Comparison of ENCODE assay signal across 8 mouse cellular contexts in genomic region chr19:31082226-31082625, GRCm38 (mm10). TPM values are rescaled to one million over a fixed set of nuclear protein-coding genes. Genes with fewer than 3 reads are reported as not detected.
DNase-seq lines count a peak whose midpoint lies in the region; ATAC-seq lines count a peak whose summit lies in the region.

No protein-coding gene starts in this region.

- peak overlapping the region; percentile 62 for H3K9ac ChIP-seq in lung, embryonic 16.5 days (ENCODE audit: low read length)
- no peak overlapping the region for H3K9ac ChIP-seq in limb, embryonic 15.5 days
- no peak overlapping the region for H3K9ac ChIP-seq in stomach, embryonic 14.5 days (replicated peaks; ENCODE audit: low read depth, low read length)

- ATAC-seq in lung, embryonic 16.5 days (ENCODE audit: low read depth), result no peak
- no peak for ATAC-seq in limb, embryonic 15.5 days (ENCODE audit: insufficient number of reproducible peaks, low FRiP score, low TSS enrichment, low read depth)
- ATAC-seq in stomach, embryonic 14.5 days (ENCODE audit: insufficient number of reproducible peaks, insufficient read depth, low FRiP score, low read depth), result no peak

- WGBS in lung, embryonic 16.5 days, result 18% methylated on average over 7 of the region's 7 CpGs
- WGBS in forebrain, embryonic 10.5 days, result 21% methylated on average over 7 of the region's 7 CpGs
- WGBS in limb, embryonic 15.5 days, result 19% methylated on average over 7 of the region's 7 CpGs
- 17% methylated on average over 7 of the region's 7 CpGs for WGBS in stomach, embryonic 14.5 days

- DNase-seq in lung, postnatal 4 days, result no peak
- no peak for DNase-seq in forebrain, embryonic 10.5 days (ENCODE audit: extremely low spot score, low spot score)
- no peak for DNase-seq in ovary, postnatal 10 days (ENCODE audit: low spot score)
- DNase-seq in urinary bladder, adult 2 months (ENCODE audit: low spot score), result no peak
- DNase-seq in cerebellum, adult 9-11 months, result no peak

- H3K27ac ChIP-seq in lung, embryonic 16.5 days (ENCODE audit: low read length), result peak overlapping the region; percentile 43; the same call in 1 of the 2 replicates
- H3K27ac ChIP-seq in forebrain, embryonic 10.5 days, result peak overlapping the region; percentile 92
- peak overlapping the region; percentile 70 for H3K27ac ChIP-seq in limb, embryonic 15.5 days
- peak overlapping the region; percentile 41; the same call in 1 of the 2 replicates for H3K27ac ChIP-seq in stomach, embryonic 14.5 days (ENCODE audit: low read length)

- H3K4me3 ChIP-seq in lung, embryonic 16.5 days (ENCODE audit: low read length), result peak overlapping the region; percentile 70
- peak overlapping the region; percentile 70 for H3K4me3 ChIP-seq in forebrain, embryonic 10.5 days
- H3K4me3 ChIP-seq in limb, embryonic 15.5 days, result peak overlapping the region; percentile 61
- H3K4me3 ChIP-seq in stomach, embryonic 14.5 days (ENCODE audit: low read depth, low read length), result peak overlapping the region; percentile 70

- peaks cover 29% of the 10 kb centered on the region for H3K36me3 ChIP-seq in lung, embryonic 16.5 days (ENCODE audit: control insufficient read depth, insufficient read depth, low read length)
- peaks cover 39% of the 10 kb centered on the region for H3K36me3 ChIP-seq in forebrain, embryonic 10.5 days (replicated peaks)
- peaks cover 24% of the 10 kb centered on the region for H3K36me3 ChIP-seq in limb, embryonic 15.5 days
- H3K36me3 ChIP-seq in stomach, embryonic 14.5 days (ENCODE audit: control insufficient read depth, insufficient read depth, low read length), result peaks cover 17% of the 10 kb centered on the region

- H3K9me3 ChIP-seq in lung, embryonic 16.5 days (ENCODE audit: control insufficient read depth, low read length), result peaks cover 14% of the 10 kb centered on the region; the same call in 1 of the 2 replicates
- H3K9me3 ChIP-seq in forebrain, embryonic 10.5 days, result peaks cover 15% of the 10 kb centered on the region
- H3K9me3 ChIP-seq in limb, embryonic 15.5 days, result no peaks in the 10 kb centered on the region
- no peaks in the 10 kb centered on the region; the same call in 1 of the 2 replicates for H3K9me3 ChIP-seq in stomach, embryonic 14.5 days (ENCODE audit: control insufficient read depth, low read depth, low read length)

- peaks cover 7% of the 10 kb centered on the region for H3K4me1 ChIP-seq in lung, embryonic 16.5 days (replicated peaks; ENCODE audit: control insufficient read depth, insufficient read depth, low read length)
- H3K4me1 ChIP-seq in forebrain, embryonic 10.5 days, result peaks cover 20% of the 10 kb centered on the region
- H3K4me1 ChIP-seq in limb, embryonic 15.5 days, result peaks cover 12% of the 10 kb centered on the region
- H3K4me1 ChIP-seq in stomach, embryonic 14.5 days (ENCODE audit: control insufficient read depth, insufficient read depth, low read length), result peaks cover 11% of the 10 kb centered on the region; the same call in 1 of the 2 replicates

- H3K4me2 ChIP-seq in lung, embryonic 16.5 days (ENCODE audit: low read depth, low read length), result peak overlapping the region; percentile 86
- peak overlapping the region; percentile 56 for H3K4me2 ChIP-seq in limb, embryonic 15.5 days
- H3K4me2 ChIP-seq in stomach, embryonic 14.5 days (replicated peaks; ENCODE audit: low read depth, low read length), result peak overlapping the region; percentile 87

- no peaks in the 10 kb centered on the region for H3K27me3 ChIP-seq in lung, embryonic 16.5 days (ENCODE audit: control insufficient read depth, insufficient read depth, low read depth, low read length)
- H3K27me3 ChIP-seq in forebrain, embryonic 10.5 days (ENCODE audit: poor library complexity, severe bottlenecking), result no peaks in the 10 kb centered on the region
- no peaks in the 10 kb centered on the region for H3K27me3 ChIP-seq in limb, embryonic 15.5 days
- H3K27me3 ChIP-seq in stomach, embryonic 14.5 days (ENCODE audit: control insufficient read depth, insufficient read depth, low read length), result no peaks in the 10 kb centered on the region

RNA-seq across cellular contexts. Expression of gene Cstf2t, which starts 0.4 kb away (rescaled TPM):
- polyA plus RNA-seq in lung, embryonic 16.5 days (2015; fragmentation: Nextera tagmentation; extraction: Ambion mirVana), result 41.3 and 42.0 TPM in 2 replicates
- 48.7 and 55.2 TPM in 2 replicates for polyA plus RNA-seq in forebrain, embryonic 10.5 days (2016; fragmentation: Nextera tagmentation; extraction: Ambion mirVana)
- 42.3 and 46.3 TPM in 2 replicates for polyA plus RNA-seq in limb, embryonic 15.5 days (2015; fragmentation: Nextera tagmentation; extraction: Ambion mirVana)
- polyA plus RNA-seq in stomach, embryonic 14.5 days (2014; fragmentation: Nextera tagmentation; extraction: Ambion mirVana), result 32.5 and 34.2 TPM in 2 replicates
- polyA plus RNA-seq in urinary bladder, adult 2 months (2012; rRNA removed), result 19.5 and 20.9 TPM in 2 replicates

Comparison
In these comparisons a context has a peak if more than half of its experiments do, and no peak if none do; other contexts are left out.
1. H3K27ac ChIP-seq: peak in every context shown above with its lines; median percentile 92 in forebrain, embryonic 10.5 days; 70 in limb, embryonic 15.5 days; 43 in lung, embryonic 16.5 days; 41 in stomach, embryonic 14.5 days.